Mouse (Mus musculus): ENCODE data around the gene Gpsm1. TPM values are rescaled to one million over a fixed set of nuclear protein-coding genes. Genes with fewer than 3 reads are reported as not detected.
A peak's percentile ranks its signal among the peaks of the same experiment; 100 is the strongest.

Gene Gpsm1
- polyA plus RNA-seq, 1 experiment from 2014 or later, result 63.3 TPM

DNA sequence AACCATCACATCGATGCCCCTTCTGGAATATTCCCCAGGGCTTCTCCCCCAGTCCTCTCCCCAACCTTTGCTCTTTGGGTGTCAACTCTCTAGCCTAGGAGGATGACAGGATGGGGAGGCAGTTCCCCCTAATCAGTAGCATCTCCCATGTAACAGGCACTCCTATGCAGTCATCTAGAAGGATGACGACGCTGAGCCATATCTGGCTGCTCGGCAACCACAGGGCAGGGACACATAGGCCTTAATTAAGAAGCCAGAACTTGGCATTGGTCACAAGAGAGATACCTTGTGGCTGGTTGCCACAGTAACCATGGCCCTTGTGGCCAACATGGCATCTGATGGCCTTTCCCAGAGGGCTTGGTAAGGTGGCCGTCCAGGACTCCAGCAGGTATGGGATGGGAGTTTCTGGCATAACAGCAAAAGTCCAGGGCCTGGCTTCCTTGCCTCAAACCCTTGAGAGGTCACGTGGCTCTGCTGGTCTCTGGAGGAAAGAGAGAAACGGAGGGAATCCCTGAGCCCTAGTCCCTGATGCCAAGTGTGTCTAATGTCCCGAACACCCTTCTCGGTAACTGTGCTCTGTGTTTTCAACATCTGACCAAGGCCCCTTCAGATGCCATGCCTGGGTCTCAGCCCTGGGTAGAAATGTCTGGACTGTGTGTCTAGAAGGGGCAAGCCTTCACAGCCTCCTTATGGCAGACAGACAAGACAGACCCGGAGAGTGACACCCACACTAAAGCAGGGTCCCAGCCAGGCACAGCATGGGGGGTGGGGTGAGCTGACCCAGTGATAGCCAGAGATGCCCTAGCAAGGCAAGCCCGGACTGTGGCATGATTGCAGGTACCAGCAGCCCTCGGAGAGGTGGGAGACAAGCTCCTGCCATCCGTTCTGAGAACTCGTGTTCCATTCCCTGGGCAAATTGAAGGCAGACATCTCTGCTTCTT is 5.2 kb downstream of the Gpsm1 start:
- no peaks in the 10 kb centered on the region for H3K9me3 ChIP-seq (ENCODE audit: control insufficient read depth, low read length)
- no peaks in the 10 kb centered on the region for H3K27me3 ChIP-seq (ENCODE audit: control insufficient read depth, insufficient read depth, low read length)
- peaks cover 13% of the 10 kb centered on the region for H3K36me3 ChIP-seq (ENCODE audit: control insufficient read depth, insufficient read depth, low read length)
- WGBS, result 93% methylated on average over 14 of the region's 14 CpGs
- no peak overlapping the region for H3K27ac ChIP-seq (ENCODE audit: low read depth, low read length)
- peaks cover 11% of the 10 kb centered on the region; the same call in 1 of the 2 replicates for H3K4me1 ChIP-seq (replicated peaks; ENCODE audit: control insufficient read depth, insufficient read depth, low read length)
- no peak for DNase-seq (ENCODE audit: low spot score)
- ATAC-seq (replicated peaks; ENCODE audit: low FRiP score), result no peak
- no peak overlapping the region for H3K4me3 ChIP-seq (ENCODE audit: low read depth, low read length)
- no peak overlapping the region for H3K4me2 ChIP-seq (ENCODE audit: low read depth, low read length, severe bottlenecking)
- no peak overlapping the region for H3K9ac ChIP-seq (ENCODE audit: low read length)

DNA sequence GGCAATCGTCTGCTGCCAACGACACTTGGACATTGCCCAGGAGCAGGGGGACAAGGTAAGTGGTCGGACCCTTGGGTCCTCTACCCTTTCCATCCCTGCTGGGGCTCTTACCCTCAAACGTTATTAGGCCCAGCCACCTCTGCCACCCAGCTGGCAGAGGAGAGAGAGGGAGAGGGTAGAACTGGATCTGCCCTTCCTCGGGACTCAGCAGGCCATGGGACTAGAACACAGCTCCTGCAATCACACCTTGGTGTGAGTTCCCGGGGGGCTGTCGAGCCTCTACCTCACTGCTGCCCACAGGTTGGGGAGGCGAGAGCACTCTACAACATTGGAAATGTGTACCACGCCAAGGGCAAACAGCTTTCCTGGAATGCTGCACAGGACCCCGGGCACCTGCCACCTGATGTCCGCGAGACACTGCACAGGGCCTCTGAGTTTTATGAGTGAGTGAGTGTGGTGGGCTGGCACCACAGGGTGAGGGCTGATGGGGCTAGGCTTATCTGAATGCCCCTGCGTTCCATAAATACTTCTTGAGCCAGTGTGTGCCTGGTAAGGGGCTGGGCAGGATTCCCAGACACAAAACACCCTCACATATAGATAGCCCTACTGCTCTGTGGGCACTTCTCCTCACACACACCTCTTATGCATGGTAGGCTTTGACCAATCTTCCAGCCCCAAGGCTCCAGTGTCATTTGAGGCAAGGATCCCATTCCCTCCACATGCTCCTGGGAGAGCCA is 8.4 kb downstream of the Gpsm1 start:
- Histone ChIP-seq H3K9me3 (ENCODE audit: control insufficient read depth, low read length) (no peaks in the 10 kb centered on the region), H3K27ac (ENCODE audit: low read depth, low read length) (no peak overlapping the region), H3K4me1 (replicated peaks; ENCODE audit: control insufficient read depth, insufficient read depth, low read length) (no peaks in the 10 kb centered on the region), H3K27me3 (ENCODE audit: control insufficient read depth, insufficient read depth, low read length) (no peaks in the 10 kb centered on the region), H3K9ac (ENCODE audit: low read length) (no peak overlapping the region), H3K4me3 (ENCODE audit: low read depth, low read length) (no peak overlapping the region), H3K36me3 (ENCODE audit: control insufficient read depth, insufficient read depth, low read length) (peaks cover 26% of the 10 kb centered on the region), H3K4me2 (ENCODE audit: low read depth, low read length, severe bottlenecking) (no peak overlapping the region)
- ATAC-seq (replicated peaks; ENCODE audit: low FRiP score) (no peak), DNase-seq (ENCODE audit: low spot score) (no peak)
- WGBS, result 91% methylated on average over 13 of the region's 13 CpGs

DNA sequence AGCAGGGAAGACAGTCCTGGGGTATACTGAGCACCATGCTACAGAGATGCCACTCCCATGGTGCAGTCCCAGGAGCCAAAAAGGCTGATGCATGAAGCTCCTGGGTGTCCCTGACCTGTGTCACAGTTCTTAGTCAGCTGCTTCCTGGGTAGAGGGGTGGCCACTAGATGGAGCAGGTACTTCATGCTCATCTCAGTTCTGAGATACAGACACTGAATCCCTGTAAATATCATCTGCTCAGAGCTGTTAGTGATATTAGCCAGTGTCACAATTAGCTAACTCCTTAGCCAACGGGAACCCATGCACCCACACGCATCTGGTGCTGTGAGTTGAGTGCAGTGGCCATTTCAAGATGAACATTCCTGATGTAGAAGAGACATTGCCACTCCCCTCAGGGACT is 9.6 kb downstream of the Gpsm1 start:
- ATAC-seq (replicated peaks; ENCODE audit: low FRiP score) (no peak), DNase-seq (ENCODE audit: low spot score) (no peak)
- peaks cover 26% of the 10 kb centered on the region for H3K36me3 ChIP-seq (ENCODE audit: control insufficient read depth, insufficient read depth, low read length)
- no peak overlapping the region for H3K4me2 ChIP-seq (ENCODE audit: low read depth, low read length, severe bottlenecking)
- H3K9me3 ChIP-seq (ENCODE audit: control insufficient read depth, low read length), result no peaks in the 10 kb centered on the region
- no peak overlapping the region for H3K27ac ChIP-seq (ENCODE audit: low read depth, low read length)
- no peaks in the 10 kb centered on the region for H3K4me1 ChIP-seq (replicated peaks; ENCODE audit: control insufficient read depth, insufficient read depth, low read length)
- no peak overlapping the region for H3K9ac ChIP-seq (ENCODE audit: low read length)
- no peak overlapping the region for H3K4me3 ChIP-seq (ENCODE audit: low read depth, low read length)
- H3K27me3 ChIP-seq (ENCODE audit: control insufficient read depth, insufficient read depth, low read length), result no peaks in the 10 kb centered on the region
- 89% methylated on average over 2 of the region's 2 CpGs for WGBS

DNA sequence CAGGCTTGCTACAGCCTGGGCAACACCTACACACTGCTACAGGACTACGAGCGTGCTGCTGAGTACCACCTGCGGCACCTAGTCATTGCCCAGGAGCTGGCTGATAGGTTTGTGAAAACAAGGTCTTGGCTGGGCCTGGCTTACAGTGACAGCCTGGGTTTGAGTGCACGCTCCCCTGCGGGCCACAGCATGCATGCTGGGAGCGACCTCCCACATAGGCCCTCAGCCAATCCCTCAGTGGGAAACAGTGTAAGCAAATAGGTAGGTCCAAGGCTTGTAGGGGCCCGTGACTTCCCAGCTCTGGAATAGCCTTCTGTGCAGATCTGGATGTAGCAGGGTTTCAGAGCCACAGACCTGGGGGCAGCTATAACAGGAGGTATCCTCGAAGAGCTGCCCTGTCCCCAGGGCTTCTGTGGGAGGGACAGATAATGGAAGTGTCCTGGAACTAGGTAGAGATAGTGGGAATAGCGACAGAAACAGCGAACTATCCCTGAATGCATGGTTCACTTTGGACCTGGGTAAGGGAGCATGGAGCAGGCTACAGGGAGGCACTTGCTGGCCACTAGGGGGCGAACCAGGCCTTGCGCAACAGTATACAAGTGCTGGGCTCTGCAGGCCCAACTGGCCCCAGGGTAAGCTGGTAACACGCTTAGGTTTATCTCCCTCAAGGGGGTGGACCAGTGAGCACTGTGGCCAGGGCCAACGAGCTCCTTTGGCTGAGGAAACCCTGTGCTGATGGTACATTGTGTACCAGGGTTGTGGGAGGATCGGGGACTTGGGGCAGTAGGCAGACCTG is 10.3 kb downstream of the Gpsm1 start:
- H3K4me3 ChIP-seq (ENCODE audit: low read depth, low read length), result no peak overlapping the region
- no peak overlapping the region for H3K4me2 ChIP-seq (ENCODE audit: low read depth, low read length, severe bottlenecking)
- peaks cover 27% of the 10 kb centered on the region for H3K36me3 ChIP-seq (ENCODE audit: control insufficient read depth, insufficient read depth, low read length)
- H3K27ac ChIP-seq (ENCODE audit: low read depth, low read length), result no peak overlapping the region
- H3K9ac ChIP-seq (ENCODE audit: low read length), result no peak overlapping the region
- H3K9me3 ChIP-seq (ENCODE audit: control insufficient read depth, low read length), result no peaks in the 10 kb centered on the region
- no peaks in the 10 kb centered on the region for H3K27me3 ChIP-seq (ENCODE audit: control insufficient read depth, insufficient read depth, low read length)
- no peaks in the 10 kb centered on the region for H3K4me1 ChIP-seq (replicated peaks; ENCODE audit: control insufficient read depth, insufficient read depth, low read length)
- DNase-seq (ENCODE audit: low spot score) (peak; percentile 82), ATAC-seq (replicated peaks; ENCODE audit: low FRiP score) (peak; percentile 62; the same call in 1 of the 2 replicates)
- WGBS, result 70% methylated on average over 15 of the region's 15 CpGs

DNA sequence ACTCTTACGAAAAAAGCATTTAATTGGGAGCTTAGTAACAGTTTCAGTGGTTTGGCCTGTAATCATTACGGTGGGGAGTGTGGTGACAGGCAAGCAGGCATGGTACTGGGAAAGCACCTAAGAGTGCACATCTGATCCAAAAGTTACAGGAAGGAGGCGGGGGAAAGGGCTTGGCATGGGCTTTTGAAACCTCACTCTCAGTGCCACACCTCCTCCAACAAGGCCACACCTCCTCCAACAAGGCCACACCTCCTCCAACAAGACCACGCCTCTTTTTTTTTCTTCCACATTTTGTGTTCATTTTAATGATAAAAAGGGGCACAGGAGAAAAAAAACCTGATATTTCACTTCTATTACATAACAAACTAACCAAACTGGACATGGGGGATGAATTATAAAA is 12.5 kb downstream of the Gpsm1 start:
- WGBS, result 90% methylated on average over 4 of the region's 4 CpGs
- Histone ChIP-seq H3K27me3 (ENCODE audit: control insufficient read depth, insufficient read depth, low read length) (no peaks in the 10 kb centered on the region), H3K9ac (ENCODE audit: low read length) (no peak overlapping the region), H3K4me3 (ENCODE audit: low read depth, low read length) (no peak overlapping the region), H3K36me3 (ENCODE audit: control insufficient read depth, insufficient read depth, low read length) (peaks cover 32% of the 10 kb centered on the region), H3K27ac (ENCODE audit: low read depth, low read length) (no peak overlapping the region), H3K9me3 (ENCODE audit: control insufficient read depth, low read length) (no peaks in the 10 kb centered on the region), H3K4me2 (ENCODE audit: low read depth, low read length, severe bottlenecking) (no peak overlapping the region), H3K4me1 (replicated peaks; ENCODE audit: control insufficient read depth, insufficient read depth, low read length) (no peaks in the 10 kb centered on the region)
- DNase-seq (ENCODE audit: low spot score) (no peak), ATAC-seq (replicated peaks; ENCODE audit: low FRiP score) (no peak)

DNA sequence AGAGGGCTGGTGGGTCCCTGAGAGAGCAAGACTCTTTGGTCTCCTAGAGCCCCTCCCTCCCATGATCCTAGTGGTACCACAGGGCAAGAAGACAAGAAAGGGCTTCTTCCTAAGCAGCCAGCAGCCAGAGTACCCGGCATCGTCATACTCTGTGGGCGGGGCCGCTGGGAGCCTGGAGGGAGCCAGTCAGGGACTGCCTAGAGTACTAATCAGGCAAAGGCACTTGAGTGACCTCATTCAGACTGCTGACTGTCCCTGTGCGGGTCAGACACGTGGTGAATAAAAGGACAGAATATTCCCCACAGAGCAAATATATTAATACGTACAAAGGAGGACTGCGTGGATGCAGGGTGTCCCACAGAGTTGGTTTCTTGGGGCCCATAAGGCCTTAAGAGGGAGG is 14.1 kb downstream of the Gpsm1 start:
- 0 out of 2 replicates have a peak, but pooled peaks have one; percentile 39 for ATAC-seq (replicated peaks; ENCODE audit: low FRiP score)
- Histone ChIP-seq H3K27me3 (ENCODE audit: control insufficient read depth, insufficient read depth, low read length) (no peaks in the 10 kb centered on the region), H3K27ac (ENCODE audit: low read depth, low read length) (no peak overlapping the region), H3K4me3 (ENCODE audit: low read depth, low read length) (no peak overlapping the region), H3K9me3 (ENCODE audit: control insufficient read depth, low read length) (no peaks in the 10 kb centered on the region), H3K36me3 (ENCODE audit: control insufficient read depth, insufficient read depth, low read length) (peaks cover 19% of the 10 kb centered on the region), H3K4me2 (ENCODE audit: low read depth, low read length, severe bottlenecking) (no peak overlapping the region), H3K9ac (ENCODE audit: low read length) (no peak overlapping the region), H3K4me1 (replicated peaks; ENCODE audit: control insufficient read depth, insufficient read depth, low read length) (no peaks in the 10 kb centered on the region)
- no peak for DNase-seq (ENCODE audit: low spot score)
- 67% methylated on average over 8 of the region's 8 CpGs for WGBS

DNA sequence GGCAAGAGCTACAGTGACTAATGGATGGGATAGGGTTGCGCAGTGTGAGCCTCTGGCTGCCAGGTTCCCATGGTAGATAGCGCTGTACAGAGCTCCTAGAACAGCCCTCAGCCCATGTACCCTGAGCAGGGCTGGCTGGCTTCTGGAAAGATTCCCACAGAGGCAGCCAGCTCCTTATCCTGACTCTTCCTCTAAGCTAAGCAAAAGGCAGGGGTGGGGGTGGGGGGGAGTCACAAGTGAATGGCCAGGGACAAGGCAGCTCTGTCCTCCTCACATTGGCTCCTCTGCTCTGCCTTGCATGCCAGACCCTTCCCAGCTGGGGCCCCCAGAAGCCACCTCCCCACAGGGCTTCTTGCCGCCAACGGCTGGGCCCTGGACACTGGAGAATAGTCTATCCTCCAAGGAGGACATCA is 14.7 kb downstream of the Gpsm1 start:
- Histone ChIP-seq H3K9ac (ENCODE audit: low read length) (no peak overlapping the region), H3K4me2 (ENCODE audit: low read depth, low read length, severe bottlenecking) (no peak overlapping the region), H3K36me3 (ENCODE audit: control insufficient read depth, insufficient read depth, low read length) (peaks cover 19% of the 10 kb centered on the region), H3K9me3 (ENCODE audit: control insufficient read depth, low read length) (no peaks in the 10 kb centered on the region), H3K27ac (ENCODE audit: low read depth, low read length) (no peak overlapping the region), H3K27me3 (ENCODE audit: control insufficient read depth, insufficient read depth, low read length) (no peaks in the 10 kb centered on the region), H3K4me3 (ENCODE audit: low read depth, low read length) (no peak overlapping the region), H3K4me1 (replicated peaks; ENCODE audit: control insufficient read depth, insufficient read depth, low read length) (no peaks in the 10 kb centered on the region)
- DNase-seq (ENCODE audit: low spot score), result no peak
- WGBS, result 91% methylated on average over 4 of the region's 4 CpGs
- no peak for ATAC-seq (replicated peaks; ENCODE audit: low FRiP score)

DNA sequence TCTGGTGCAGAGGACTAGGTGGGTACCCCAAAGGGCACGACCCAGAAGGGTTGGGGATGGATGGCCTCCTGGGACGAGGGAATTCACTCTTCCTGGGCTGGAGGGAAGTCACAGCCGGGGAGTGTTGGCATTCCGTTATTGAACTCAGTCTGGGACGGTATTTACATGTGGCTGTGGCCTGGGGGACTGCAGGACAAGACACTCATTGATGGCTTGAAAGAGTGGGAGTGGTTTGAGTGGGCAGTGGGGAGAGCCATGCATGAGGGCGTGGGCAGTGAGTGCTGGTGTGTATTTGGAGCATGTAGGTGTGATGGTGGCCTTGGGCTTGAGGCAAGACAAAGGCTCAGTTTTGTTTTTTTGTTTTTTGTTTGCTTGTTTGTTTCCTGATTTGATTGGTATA is 15.4 kb downstream of the Gpsm1 start:
- 78% methylated on average over 6 of the region's 6 CpGs for WGBS
- Histone ChIP-seq H3K4me1 (replicated peaks; ENCODE audit: control insufficient read depth, insufficient read depth, low read length) (no peaks in the 10 kb centered on the region), H3K9ac (ENCODE audit: low read length) (no peak overlapping the region), H3K4me3 (ENCODE audit: low read depth, low read length) (no peak overlapping the region), H3K27ac (ENCODE audit: low read depth, low read length) (no peak overlapping the region), H3K9me3 (ENCODE audit: control insufficient read depth, low read length) (no peaks in the 10 kb centered on the region), H3K27me3 (ENCODE audit: control insufficient read depth, insufficient read depth, low read length) (no peaks in the 10 kb centered on the region), H3K4me2 (ENCODE audit: low read depth, low read length, severe bottlenecking) (no peak overlapping the region), H3K36me3 (ENCODE audit: control insufficient read depth, insufficient read depth, low read length) (peaks cover 19% of the 10 kb centered on the region)
- ATAC-seq (replicated peaks; ENCODE audit: low FRiP score) (no peak), DNase-seq (ENCODE audit: low spot score) (no peak)

All from forebrain, embryonic 11.5 days (tissue).